Mouse (Mus musculus) gastrocnemius, postnatal 4 days (tissue): ENCODE data around the gene Scn10a. TPM values are rescaled to one million over a fixed set of nuclear protein-coding genes. Genes with fewer than 3 reads are reported as not detected.

Experiments used
- DNase-seq, 2 experiments: peaks; one replicate each; pipeline ENCODE4 v3.0.0; 2021 to 2022; ENCODE audit warnings: low spot score in 2 of 2, mixed read lengths in 2 of 2
- long read RNA-seq, 2 experiments: library from polyadenylated mRNA; stranded (forward); transcript quantifications; one replicate each; pipeline ENCODE4 v2.0.0; 2021
- total RNA-seq, 2 experiments: library from RNA; stranded (reverse); gene quantifications; 2 replicates each; pipeline ENCODE4 v1.2.3; 2021

Gene Scn10a
- under 1 TPM; 0.05 to 0.07 TPM for total RNA-seq
- long read RNA-seq, experiment 1: 0 reads
- long read RNA-seq, experiment 2: 0 reads

DNA sequence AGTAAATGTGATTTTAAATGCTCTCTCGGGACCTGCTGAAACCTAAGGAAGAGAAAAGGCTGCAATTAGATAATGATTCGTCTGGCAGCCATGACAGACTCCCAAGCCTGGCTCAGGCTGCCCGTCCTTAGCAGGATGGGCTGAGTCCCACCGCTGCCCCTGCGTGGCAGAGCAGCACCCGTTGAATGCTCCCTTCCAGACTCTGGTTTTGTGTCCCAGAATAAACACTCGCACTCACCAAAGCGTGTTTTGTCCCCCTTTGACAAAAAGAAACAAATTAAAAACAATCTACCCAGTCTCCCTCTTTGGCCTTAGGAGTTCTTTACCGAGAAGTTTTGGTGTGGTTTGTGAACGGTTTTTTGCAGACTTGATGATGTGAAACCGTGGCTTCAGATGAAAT is at the start of gene Scn10a:
TSS of gene Scn10a (minus strand) at position 101 of the 400 bp plus-strand sequence.
- DNase-seq: no peak

DNA sequence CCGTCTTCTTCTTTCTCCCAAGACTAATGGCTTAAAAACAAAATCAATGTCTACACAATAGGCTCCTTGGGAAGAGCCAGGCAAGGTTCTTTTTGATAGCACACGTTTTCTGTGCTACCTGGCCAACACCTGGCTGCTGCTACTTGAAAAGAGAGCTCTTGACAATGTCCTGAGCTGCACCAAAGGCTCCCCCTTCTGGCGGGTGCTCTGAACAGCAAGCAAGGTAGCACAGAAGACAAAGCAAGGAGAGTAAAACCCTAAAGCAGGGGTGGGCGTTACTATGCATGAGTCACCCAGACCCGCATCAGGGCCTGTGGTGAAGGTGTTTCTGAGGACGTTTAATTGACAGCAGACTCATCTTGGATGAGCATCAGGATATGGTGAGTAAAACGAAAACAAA is 49.5 kb upstream of the Scn10a start:
- no peak for DNase-seq

DNA sequence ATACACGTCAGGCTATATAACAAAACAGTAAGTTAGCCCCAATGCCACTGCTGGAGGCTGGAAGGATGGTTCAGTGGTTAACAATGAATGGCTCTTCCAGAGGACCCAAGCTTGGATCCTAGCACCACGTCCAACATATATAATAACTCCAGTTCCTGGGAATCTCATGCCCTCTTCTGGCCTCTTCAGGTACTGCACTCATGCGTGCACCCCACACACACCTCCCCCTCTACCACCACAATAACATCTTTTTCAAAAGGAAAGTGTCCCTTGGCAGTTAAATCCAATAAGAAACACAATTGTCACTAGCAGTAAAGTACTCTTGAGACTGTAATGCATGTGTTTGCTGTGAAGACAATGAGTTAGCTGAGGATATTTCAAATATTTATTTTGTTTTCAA is 41.1 kb upstream of the Scn10a start:
- DNase-seq: no peak

DNA sequence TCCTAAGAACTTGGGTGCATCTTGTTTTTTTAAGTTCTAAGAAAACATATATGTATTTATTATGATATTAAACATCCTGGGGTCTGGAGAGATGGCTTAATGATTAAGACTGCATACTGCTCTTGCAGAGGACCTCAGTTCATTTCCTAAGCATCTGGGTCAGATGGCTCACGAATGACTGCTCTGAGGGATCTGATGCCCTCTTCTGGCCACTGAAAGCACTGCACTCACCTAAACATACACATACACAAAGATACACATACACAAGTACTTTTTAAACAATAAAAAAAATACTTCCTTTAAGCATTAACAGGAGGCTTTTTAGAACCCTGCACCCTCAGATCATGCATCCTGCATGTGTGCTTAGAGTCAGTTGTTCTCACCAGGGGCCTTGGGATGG is 40.3 kb upstream of the Scn10a start:
- DNase-seq: no peak

DNA sequence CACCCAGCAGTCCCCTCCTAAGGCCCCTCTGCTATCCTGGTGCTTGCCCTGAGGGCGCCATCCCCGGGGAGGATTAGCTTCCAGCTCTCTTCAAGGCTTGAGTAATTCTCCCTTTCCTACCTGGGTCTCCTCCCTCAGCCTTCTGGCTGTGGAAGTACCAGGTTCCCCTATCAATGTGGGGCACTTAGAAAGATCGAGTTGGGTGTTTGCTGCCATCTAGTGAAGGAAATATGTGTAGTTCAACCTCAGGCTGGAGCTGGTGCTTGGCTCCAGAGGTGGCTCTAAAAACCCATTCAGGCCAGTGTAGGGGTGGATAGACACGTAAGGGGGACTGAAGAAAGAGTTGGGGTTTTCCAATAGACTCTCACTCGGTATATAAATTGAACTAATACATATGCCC is 32.4 kb upstream of the Scn10a start:
- no peak for DNase-seq

DNA sequence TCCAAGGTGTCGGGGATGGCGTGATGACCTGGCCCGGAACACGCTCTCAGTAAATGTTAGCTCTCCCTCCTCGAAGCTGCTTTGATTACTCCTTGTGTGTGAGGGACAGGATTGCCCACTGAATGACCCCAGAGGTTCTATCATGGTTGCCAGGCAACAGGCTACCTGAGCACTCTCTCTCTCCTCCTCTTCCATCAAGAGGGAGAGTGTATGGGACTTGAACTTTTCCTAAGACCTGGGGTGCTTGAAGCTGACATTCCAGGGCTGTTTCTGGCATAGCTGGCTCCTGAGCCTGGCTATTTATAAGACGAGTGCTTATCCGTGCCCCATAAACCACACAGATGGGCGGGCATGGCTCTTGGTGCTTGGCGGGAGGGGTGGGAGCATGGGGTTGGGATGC is 30.0 kb upstream of the Scn10a start:
- no peak for DNase-seq

DNA sequence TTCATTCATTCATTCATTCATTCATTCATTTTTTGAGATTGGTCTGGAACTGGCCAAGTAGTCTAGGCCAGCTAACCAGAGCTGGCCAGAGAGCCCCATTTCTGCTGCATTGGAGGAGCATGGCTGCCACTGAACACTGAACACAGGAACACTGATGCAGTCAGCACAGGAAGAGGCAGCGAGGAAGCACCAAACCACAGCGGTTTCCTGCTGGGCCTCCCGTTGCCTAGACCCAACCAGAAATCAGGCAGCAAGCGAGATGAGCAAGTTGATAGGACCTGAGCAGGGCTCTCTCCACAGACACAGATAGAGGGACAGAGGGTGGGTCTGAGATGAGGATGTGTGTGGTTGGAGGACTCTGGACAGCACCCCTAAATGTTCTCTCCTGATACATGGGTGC is 24.8 kb upstream of the Scn10a start:
- DNase-seq: no peak

DNA sequence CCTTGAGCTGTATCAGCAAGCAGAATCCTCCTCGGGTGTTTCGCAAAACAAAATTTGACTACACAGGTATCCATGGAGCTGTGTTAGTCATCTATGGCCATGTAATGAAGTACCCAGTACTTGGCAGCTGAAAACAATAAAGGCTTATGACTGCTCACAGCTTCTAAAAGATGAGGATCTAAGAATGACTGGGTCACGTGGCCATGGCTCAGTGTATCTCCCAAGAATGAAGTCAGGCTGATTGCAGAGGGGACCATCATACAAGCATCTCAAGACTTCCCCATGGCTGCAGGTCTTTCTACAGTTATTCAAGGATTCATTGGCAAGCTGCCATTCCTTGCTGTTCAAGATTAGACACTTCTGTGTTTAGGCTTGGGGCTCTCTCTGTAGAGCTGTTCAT is 24.2 kb upstream of the Scn10a start:
- no peak for DNase-seq

DNA sequence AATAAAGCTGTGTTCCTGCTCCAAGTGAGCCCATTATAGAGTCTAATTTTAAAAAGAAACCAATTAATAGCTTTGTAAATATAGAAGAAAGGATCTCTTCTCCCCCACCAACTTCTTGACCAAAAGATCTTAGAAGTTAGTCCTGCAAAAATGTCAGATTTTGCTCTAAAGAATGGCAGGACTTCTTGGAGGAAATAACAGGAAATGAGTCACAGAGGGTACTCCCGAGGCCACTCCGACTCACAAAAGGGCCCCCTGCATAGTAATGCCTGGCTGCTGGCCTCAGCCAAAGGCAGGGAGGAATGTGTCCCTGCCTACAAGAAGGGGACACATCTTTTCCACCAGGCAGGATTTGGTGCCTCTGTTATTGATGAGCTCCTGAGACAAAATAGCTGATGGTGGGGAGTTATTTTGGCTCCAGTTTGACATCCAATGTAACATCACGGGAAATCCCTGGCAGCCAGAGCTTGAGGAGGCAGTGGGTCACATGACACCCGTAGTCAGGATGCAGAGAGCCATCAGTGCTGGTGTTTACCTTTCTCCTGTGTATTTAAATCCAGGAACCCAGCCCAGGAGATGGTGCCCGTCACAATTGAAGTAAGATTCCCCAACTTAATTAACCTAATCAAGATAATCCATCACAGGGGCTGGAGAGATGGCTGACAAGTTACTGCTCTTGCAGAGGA is 22.1 kb upstream of the Scn10a start:
- DNase-seq: no peak

DNA sequence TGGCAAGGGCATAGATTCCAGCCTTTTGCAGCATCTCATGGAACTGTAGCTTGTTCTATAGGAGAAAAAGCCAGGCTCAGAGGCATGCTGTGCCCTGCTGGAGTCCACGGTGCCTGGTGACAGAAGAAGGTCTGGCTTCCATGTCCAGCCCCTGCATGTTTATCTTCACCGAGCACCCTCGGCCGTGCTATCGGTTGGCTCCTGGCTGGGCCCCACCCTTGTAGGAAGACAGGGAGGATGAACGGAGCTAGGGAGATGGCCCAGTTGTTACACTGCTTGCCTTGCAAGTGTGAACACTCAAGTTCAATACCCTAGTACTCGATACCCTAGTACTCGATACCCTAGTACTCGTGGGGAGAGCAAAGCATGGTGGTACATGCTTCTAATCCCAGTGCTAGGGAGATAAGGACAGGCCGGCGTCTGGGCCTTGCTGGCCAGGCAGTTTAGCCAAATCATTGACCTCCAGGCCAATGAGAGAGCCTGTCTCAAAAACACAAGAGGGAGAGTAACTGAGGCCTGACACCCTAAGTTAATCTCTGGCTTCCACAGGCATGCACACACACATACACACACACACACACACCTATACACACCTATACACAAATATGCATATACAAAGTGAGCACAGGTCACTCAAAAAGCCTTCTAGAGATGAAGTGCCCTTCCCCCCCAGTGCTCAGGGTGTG is 9.4 kb upstream of the Scn10a start:
- no peak for DNase-seq

DNA sequence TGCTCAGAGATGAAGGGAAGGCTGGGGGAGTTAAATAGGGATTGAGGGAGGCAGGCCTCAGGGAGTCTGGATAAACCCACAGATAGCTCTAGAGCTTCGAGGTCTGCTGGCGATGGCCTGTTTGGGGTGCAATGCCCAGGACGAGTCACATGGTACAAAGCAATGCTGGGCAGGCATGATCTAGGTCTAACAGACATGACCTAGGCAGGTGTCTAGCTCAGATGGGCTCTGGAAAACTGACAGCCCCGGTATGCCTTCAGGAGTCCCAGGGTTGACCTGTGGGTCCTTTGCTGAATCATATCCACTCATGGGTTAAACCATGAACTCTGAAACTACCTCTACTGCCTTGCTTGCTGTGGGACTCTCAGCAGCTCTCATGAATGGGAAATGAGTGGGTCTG is 7.9 kb upstream of the Scn10a start:
- no peak for DNase-seq

DNA sequence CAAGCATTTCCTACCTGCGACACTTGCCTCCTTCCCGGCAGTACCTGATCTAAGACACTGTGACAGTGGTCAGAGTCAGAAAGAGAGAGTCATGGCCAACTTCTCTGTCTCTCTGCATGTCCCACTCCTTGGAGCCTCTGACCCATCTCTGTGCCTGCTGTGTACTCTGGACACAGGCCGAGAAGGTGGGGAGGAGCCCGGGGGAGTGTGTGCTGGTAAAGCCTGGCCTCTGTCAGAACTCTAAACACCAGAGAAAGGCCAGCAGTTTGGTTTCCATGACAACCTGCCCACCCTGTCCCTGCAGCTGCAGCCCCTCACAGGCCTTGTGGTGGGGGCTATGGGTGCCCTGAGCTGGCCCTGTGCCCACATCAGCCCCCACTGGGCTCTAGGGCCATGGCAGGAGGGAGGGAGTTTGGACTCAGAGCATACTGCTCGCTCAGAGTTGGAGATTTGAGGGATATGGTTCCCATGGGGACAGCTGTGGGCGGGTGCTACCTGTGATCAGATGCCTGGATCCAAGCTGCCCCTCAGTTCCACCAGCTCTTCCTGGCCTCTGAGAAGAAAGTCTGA is 6.3 kb upstream of the Scn10a start:
- DNase-seq: no peak

DNA sequence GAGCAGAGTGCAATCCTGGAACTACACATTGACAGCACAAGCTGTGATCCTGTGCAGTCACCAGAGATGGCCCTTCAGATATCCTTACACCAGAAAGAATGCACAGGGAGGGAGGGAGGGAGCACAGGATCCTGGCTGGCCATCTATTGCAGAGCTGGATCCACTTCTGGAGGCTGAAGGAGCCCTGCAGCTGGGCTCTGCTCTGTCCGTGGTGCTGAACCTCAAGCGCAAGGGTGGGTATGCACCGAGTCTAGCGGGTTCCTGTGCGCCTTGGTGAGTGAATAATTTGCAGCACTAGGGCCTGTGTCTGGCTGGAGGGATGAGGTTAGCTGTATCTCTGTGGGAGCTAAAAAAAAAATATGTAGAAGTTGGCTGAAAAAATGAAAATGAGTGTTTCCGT is 12.4 kb downstream of the Scn10a start:
- peak; percentile 38 to 79 for DNase-seq

DNA sequence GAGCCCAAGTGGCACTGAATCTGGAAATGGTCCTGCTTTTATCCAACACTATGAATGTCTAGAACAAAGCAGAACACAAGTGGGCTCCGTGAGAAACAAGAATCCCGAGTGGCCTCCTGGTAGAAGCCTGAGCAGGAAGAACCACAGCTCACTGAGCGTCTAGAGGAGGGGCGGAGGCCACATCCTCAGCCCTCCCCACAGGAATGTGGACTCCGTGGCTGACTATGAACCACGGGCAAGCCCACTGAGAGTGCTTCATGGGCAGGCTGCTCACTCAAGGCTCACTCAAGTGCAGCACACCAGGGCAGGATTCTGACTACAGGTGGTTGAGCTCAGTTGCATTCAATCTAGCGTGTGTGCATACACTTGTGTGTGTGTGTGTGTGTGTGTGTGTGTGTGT is 27.6 kb downstream of the Scn10a start:
- DNase-seq: no peak

DNA sequence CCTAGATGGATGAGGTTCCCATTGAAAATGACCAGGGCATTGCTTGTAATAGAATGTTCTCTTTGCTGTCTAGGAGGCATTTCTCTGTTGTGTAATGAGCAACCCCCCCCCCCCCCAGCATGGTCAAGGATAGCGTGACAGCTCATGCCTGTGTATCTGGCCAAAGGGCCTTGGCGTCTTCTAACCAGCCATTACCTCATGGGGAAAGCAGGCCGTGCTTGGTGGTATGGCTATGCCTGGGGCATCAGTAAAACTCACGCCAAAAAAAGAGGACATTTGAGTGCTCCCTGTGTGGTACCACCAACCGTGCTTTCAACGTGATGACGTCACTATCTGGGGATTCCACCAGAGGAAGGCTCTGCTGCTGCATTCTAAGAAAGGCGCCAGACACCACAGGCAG is 28.1 kb downstream of the Scn10a start:
- DNase-seq: no peak

DNA sequence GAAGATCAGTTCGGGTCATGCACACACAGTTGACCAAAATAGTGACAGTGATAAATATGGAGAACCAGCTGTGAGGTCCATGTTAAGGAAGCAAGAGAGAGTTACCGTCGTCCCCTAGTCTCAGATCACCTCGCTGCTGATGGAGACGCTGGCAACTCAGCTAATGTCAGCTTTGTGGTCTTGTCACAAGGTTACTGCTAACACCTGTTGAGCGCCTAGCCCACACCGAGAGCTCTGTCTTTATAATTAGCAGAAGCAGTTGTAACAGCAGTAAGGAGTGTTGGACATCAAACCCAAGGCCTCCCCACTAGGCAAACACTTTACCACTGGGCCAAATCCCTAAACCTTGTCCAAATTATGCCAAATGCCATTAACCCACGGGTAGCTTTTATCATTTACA is 31.2 kb downstream of the Scn10a start:
- DNase-seq: no peak

DNA sequence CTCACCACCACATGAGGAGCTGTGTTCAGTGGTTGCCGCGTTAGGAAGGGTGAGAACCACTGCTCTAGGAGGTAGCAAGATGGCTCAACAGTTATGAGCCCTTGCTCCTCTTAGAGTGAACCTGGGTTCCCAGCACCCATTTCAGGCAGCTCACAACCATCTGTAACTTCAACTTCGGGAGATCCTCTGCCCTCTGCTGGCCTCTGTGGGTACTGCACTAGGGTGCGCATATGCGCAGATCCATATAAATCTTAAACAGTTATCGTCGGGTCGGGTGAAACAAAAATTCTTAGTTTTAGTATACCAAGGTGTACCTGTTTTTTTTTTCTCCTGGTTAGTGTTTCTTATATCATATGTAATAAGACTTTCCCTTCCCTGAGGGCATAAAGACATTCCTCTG is 32.9 kb downstream of the Scn10a start:
- no peak for DNase-seq

DNA sequence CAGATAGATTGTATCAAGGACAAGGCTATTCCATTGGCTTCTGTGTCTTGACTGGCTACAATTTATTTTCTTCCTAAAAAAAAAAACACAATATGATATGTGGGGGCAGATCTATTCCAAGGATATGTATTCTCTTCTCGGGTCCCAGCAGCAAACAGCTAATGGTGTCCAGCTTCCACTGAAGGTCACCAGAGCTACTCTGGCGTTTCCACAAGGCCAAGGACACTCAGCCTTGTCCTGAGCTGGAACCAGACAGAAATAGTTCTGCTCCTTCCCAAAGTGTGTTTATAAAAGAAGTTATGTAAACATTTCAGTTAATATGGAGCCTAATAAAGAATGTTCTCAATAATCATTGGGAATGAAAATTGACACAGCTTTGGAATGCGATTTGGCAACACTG is 38.2 kb downstream of the Scn10a start:
- DNase-seq: no peak

DNA sequence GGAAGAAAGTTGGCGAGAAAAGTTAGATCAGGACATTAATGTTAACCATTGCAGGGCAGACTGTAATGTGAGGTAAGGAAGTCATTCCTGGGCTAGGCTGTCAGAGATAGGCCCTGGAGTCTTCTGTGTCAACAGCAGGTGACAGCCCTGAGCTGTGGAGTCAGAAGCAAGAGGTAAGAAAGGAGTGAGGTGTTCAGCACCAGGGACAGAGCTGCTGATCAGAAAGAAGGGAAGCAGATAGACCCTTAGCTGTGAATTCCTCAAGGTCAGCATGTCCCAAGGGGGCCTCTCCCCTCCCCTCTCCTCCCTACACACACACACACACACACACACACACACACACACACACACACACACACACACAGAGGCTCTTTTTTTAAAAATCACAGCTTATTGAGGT is 55.0 kb downstream of the Scn10a start:
- no peak for DNase-seq

DNA sequence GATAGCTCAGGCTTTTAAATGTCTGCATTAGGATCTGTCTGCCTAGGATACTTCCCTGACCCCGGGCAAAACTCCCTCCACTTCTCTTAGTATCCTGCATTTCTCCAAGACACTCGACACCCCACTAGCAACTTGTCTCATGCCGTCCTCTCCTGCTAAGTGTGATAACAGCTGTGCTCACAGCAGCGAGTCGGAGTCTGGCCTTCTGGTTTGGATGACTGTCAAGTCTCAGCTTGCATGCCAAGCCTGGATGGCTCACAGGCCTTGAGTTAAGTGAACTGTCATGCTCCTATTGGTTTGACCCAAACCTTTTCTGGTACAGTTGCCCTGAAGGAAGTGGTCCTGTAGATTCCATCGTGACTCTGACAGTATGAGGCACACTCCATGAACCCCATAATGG is 63.0 kb downstream of the Scn10a start:
- DNase-seq: peak in 1 of 2 experiments; percentile 48

DNA sequence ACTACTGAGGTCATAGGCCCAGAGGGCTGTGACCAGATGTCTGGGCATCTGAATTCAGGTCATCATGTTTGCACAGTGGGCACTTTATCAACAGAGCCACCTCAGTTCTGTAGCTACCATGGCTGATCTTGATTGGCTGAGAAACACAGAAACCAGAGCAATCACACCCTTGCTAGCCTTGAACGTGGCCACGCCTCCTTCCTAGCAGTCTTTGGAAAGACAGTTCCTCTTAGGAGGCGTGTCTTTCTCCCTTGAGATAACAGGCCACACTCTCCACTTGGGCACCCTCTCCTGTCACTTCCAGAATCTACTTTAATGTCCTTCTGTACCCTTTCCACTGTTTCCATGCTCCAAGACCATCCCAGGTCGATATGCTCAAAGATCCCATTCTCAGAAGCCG is 65.4 kb downstream of the Scn10a start:
- DNase-seq: no peak

DNA sequence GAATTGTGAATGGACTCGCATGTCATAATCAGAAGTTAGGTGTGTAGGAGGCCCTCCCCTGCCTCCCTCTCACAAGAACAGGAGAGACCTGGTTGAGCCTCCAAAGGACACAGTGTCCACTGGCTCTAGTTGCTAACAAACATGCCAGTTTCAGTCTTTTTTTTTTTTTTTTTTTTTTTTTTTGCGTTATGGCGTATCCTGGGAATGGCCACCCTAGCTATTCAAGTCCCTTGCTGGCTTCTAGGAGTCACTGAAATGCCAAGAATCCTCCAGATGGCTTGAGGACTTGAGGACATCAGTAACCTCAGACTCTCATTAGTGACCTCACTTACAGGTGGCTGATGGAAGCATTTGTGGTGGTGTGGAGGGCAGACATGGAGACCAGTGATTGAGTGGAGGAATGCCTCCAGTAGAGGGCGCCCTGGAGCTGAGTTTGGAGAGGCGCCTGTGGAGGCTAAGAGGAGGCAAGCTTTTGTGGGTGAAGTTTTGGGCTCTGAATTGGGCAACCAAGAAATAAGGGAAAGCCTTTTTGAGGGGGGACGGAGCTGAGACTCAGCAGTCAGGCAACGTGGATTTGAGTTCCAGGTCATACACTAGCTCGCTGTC is 72.1 kb downstream of the Scn10a start:
- DNase-seq: peak; percentile 37 to 59
